Mouse (Mus musculus): ENCODE measurements around the gene Itga7.

GRCm38 (mm10) chr10:128889846-128890245 lies 43.8 kb upstream of the Itga7 start:
- TF ChIP-seq CTCF (IDR thresholded peaks at IDR 0.05; ENCODE audit: extremely low read depth, insufficient read depth, low read length) (no peak), POLR2A (IDR thresholded peaks at IDR 0.05; ENCODE audit: extremely low read depth, insufficient read depth, low read length) (no peak)

Measured in cortical plate, adult 2 months (tissue).